Mouse (Mus musculus): ENCODE data around the gene Ngfr. TPM values are rescaled to one million over a fixed set of nuclear protein-coding genes. Genes with fewer than 3 reads are reported as not detected.

Gene Ngfr
- 53.2 and 66.9 TPM in 2 replicates for total RNA-seq (2014; rRNA removed)
- polyA plus RNA-seq (2015; fragmentation: Nextera tagmentation; extraction: Ambion mirVana), result 25.4 and 31.0 TPM in 2 replicates

DNA sequence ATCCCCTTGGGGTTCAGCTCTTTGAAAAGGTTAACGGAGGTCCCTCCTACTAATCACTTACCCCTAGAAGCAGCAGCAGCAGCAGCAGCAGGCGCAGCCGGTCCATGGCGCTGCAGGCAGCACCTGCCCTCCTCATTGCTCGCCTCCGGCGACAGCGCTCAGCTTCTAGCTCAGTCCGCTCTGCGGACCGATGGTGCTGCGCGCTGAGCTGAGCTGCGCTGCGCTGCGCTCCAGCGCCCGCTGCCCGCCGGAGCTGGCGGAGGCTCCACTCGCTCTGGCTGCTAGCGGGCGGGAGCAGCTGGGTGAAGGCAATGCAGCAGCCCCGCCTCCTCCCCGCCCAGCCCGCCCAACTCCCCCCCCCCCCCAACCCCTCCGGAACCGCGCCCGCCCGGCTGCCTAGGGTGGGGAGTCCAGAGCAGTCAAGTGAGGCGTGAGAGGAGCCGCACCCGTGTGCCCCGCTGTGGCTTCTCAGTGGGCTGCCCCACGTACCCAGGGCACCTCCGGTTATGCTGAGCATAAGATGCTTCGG lies at the start of gene Ngfr:
Gene Ngfr, minus strand, starts transcription at position 313 of the 529 bp plus-strand sequence.
- H3K4me2 ChIP-seq (ENCODE audit: low read depth, low read length), result peak within 1 kb of the TSS; percentile 84
- no peaks in the 10 kb centered on the region for H3K9me3 ChIP-seq (ENCODE audit: low read length)
- TF ChIP-seq CTCF (IDR thresholded peaks at IDR 0.05; ENCODE audit: low read depth), result no peak
- peaks cover 10% of the 10 kb centered on the region; the same call in 1 of the 2 replicates for H3K27me3 ChIP-seq (ENCODE audit: insufficient read depth, low read length)
- peak; percentile 61 for ATAC-seq
- peak; percentile 82 for DNase-seq (ENCODE audit: low spot score)
- under 1% methylated on average over 30 of the region's 39 CpGs for WGBS
- peak within 1 kb of the TSS; percentile 51 for H3K4me3 ChIP-seq (ENCODE audit: low read length)
- peak within 1 kb of the TSS; percentile 51 for H3K9ac ChIP-seq (replicated peaks; ENCODE audit: low read length)
- H3K4me1 ChIP-seq (ENCODE audit: insufficient read depth, low read length), result peaks cover 8% of the 10 kb centered on the region
- no peaks in the 10 kb centered on the region for H3K36me3 ChIP-seq (ENCODE audit: insufficient read depth, low read length)
- peak within 1 kb of the TSS; percentile 54 for H3K27ac ChIP-seq

DNA sequence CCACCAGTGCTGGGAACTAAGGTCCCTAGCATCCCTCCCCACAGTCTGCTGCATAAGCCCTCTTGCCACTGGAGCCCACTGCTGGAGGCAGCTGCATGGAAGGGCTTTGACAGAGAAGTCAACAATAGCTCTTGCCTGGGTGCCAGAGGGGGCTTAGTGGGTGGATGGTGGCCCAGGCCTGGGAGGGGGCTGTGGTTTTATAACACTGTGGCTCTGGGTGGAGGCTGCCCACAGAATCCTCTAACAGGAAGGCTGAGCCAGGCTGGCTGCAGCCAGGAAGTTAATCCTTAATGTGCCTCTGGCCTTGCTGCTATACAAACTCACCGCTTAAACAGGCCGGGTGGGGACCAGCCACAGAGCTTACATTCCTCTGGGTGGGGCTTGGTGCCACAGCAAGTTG lies 47.5 kb upstream of the Ngfr start:
- no peak for ATAC-seq
- no peak for TF ChIP-seq CTCF (IDR thresholded peaks at IDR 0.05; ENCODE audit: low read depth)
- Histone ChIP-seq H3K9ac (replicated peaks; ENCODE audit: low read length) (no peak overlapping the region), H3K27me3 (ENCODE audit: insufficient read depth, low read length) (no peaks in the 10 kb centered on the region), H3K4me1 (ENCODE audit: insufficient read depth, low read length) (no peaks in the 10 kb centered on the region), H3K27ac (no peak overlapping the region), H3K9me3 (ENCODE audit: low read length) (0 out of 2 replicates have a peak, but pooled peaks cover 2% of the 10 kb centered on the region), H3K4me3 (ENCODE audit: low read length) (no peak overlapping the region), H3K36me3 (ENCODE audit: insufficient read depth, low read length) (no peaks in the 10 kb centered on the region), H3K4me2 (ENCODE audit: low read depth, low read length) (no peak overlapping the region)
- DNase-seq (ENCODE audit: low spot score), result no peak
- 27% methylated on average over 2 of the region's 2 CpGs for WGBS

DNA sequence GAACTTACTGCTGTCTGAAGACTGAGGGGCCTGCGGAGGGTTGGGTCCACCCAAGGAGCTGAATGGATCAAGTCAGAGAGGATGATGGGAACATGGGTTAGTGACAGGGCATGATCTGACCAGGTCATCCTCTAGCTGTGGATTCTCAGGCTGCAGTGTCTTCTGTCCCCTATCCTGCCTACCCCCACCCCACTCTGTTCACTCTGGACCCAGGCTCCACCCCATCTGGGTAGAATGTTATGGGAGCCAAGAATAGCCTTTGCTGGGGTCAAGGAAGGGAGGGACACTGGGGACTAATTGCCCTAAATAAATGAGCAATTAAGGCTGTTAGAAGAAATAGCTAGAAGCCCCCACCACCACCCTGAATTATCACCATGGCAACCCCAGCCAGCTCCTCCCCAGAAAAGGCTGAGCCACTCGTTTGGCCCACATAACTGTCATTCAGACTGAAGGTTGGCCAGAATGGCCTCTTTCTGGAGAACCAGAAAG lies 46.0 kb upstream of the Ngfr start:
- DNase-seq (ENCODE audit: low spot score), result no peak

DNA sequence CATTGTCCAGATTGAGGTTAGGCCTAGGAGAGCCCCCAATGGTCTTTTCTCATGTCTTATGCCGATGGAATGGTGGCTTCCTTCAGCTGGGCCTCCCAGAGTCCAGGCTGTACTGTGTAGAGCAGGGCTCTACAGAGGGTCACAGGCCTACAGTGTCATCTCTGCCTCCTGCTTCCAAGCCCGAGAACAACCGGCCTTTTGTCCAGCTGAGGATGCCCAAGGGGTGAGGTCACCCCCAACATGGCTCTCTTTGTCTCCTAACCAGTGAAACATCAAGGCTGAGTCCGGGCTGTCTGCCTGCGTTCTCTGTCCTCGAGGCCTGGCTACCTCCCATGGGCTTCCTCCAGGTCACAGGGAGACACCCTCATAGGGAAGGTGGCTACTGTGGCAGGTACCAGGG lies 44.9 kb upstream of the Ngfr start:
- DNase-seq (ENCODE audit: low spot score) (no peak), ATAC-seq (peak; percentile 55; the same call in 1 of the 2 replicates)
- H3K4me2 ChIP-seq (ENCODE audit: low read depth, low read length), result no peak overlapping the region
- no peaks in the 10 kb centered on the region for H3K9me3 ChIP-seq (ENCODE audit: low read length)
- no peaks in the 10 kb centered on the region for H3K27me3 ChIP-seq (ENCODE audit: insufficient read depth, low read length)
- H3K27ac ChIP-seq, result no peak overlapping the region
- no peak overlapping the region for H3K4me3 ChIP-seq (ENCODE audit: low read length)
- no peaks in the 10 kb centered on the region for H3K36me3 ChIP-seq (ENCODE audit: insufficient read depth, low read length)
- TF ChIP-seq CTCF (IDR thresholded peaks at IDR 0.05; ENCODE audit: low read depth), result no peak
- 41% methylated on average over 6 of the region's 6 CpGs for WGBS
- no peak overlapping the region for H3K9ac ChIP-seq (replicated peaks; ENCODE audit: low read length)
- no peaks in the 10 kb centered on the region for H3K4me1 ChIP-seq (ENCODE audit: insufficient read depth, low read length)

More for the DNA sequence above, 46.0 kb upstream of the Ngfr start:
- 58% methylated on average over 2 of the region's 2 CpGs for WGBS
- no peaks in the 10 kb centered on the region for H3K27me3 ChIP-seq (ENCODE audit: insufficient read depth, low read length)
- H3K4me1 ChIP-seq (ENCODE audit: insufficient read depth, low read length), result no peaks in the 10 kb centered on the region
- H3K4me2 ChIP-seq (ENCODE audit: low read depth, low read length), result no peak overlapping the region
- no peak for ATAC-seq
- H3K9me3 ChIP-seq (ENCODE audit: low read length), result 0 out of 2 replicates have a peak, but pooled peaks cover 2% of the 10 kb centered on the region
- H3K27ac ChIP-seq, result no peak overlapping the region
- H3K4me3 ChIP-seq (ENCODE audit: low read length), result no peak overlapping the region
- no peaks in the 10 kb centered on the region for H3K36me3 ChIP-seq (ENCODE audit: insufficient read depth, low read length)
- H3K9ac ChIP-seq (replicated peaks; ENCODE audit: low read length), result no peak overlapping the region
- no peak for TF ChIP-seq CTCF (IDR thresholded peaks at IDR 0.05; ENCODE audit: low read depth)

DNA sequence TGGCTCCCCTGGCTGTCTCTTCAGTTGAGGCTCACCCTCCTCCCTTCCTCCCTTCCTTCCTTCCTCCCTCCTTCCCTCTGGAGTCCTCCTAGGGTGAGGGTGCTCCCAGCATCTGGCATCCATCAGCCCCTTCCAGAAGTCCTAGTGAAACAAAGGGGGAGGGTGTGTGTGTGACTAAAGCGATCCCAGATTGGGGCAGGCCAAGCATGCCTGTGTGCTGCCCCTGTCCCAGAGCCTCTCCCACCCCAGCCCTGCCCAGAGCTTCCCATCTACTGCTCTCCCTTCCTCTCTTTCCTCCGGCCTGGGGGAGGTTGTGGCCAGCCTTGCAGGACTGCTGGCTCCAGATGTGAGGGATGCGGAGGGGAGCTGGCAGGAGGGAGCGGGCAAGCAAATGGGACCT lies 43.8 kb upstream of the Ngfr start:
- ATAC-seq, result no peak
- no peak for DNase-seq (ENCODE audit: low spot score)
- H3K4me3 ChIP-seq (ENCODE audit: low read length), result no peak overlapping the region

DNA sequence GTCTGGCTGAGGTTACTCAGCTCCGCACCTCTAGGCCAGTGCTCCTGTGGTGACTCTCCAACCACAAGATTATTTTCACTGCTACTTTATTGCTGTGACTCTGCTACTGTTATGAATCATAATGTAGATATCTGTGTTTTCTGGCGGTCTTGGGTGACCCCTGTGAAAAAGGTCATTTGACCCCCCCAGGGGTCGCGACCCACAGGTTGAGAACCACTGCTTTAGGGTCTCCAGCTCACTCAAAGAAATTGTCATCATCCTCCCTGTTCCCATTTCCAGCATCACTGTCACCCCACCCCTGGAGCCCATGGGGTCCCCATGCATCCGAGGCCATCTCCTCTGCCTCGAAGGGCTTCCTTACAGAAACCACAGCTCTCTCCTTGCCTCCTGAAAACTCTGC lies 43.0 kb upstream of the Ngfr start:
- ATAC-seq, result no peak
- 88% methylated on average over 6 of the region's 6 CpGs for WGBS
- Histone ChIP-seq H3K4me3 (ENCODE audit: low read length) (no peak overlapping the region), H3K9me3 (ENCODE audit: low read length) (no peaks in the 10 kb centered on the region), H3K36me3 (ENCODE audit: insufficient read depth, low read length) (no peaks in the 10 kb centered on the region), H3K27me3 (ENCODE audit: insufficient read depth, low read length) (no peaks in the 10 kb centered on the region), H3K27ac (no peak overlapping the region), H3K4me1 (ENCODE audit: insufficient read depth, low read length) (no peaks in the 10 kb centered on the region), H3K4me2 (ENCODE audit: low read depth, low read length) (no peak overlapping the region), H3K9ac (replicated peaks; ENCODE audit: low read length) (no peak overlapping the region)
- no peak for TF ChIP-seq CTCF (IDR thresholded peaks at IDR 0.05; ENCODE audit: low read depth)
- no peak for DNase-seq (ENCODE audit: low spot score)

More for the DNA sequence above, 43.8 kb upstream of the Ngfr start:
- Histone ChIP-seq H3K9ac (replicated peaks; ENCODE audit: low read length) (no peak overlapping the region), H3K27ac (no peak overlapping the region), H3K4me2 (ENCODE audit: low read depth, low read length) (no peak overlapping the region), H3K4me1 (ENCODE audit: insufficient read depth, low read length) (no peaks in the 10 kb centered on the region), H3K27me3 (ENCODE audit: insufficient read depth, low read length) (no peaks in the 10 kb centered on the region), H3K9me3 (ENCODE audit: low read length) (no peaks in the 10 kb centered on the region), H3K36me3 (ENCODE audit: insufficient read depth, low read length) (no peaks in the 10 kb centered on the region)
- TF ChIP-seq CTCF (IDR thresholded peaks at IDR 0.05; ENCODE audit: low read depth), result no peak
- 84% methylated on average over 4 of the region's 4 CpGs for WGBS

DNA sequence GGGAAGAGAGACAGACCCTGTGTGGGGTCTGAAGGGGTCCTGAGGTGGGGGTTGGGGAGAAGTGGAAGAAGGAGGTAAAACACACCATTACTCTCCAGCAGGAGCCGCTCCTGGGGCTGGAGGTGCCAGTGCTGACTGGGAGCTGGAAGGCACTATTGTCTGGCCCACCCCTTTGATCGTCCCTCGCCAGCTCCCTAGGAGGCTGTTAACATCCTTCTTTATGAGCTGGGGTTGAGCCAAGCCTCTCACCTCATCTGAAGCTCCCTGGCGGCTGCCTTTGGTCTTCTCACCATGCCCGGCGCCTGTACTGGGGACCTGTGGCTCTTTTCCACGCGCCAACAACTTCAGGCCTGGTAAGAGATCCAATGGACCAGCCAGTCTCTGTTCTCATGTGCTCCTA lies 34.9 kb upstream of the Ngfr start:
- Histone ChIP-seq H3K9ac (replicated peaks; ENCODE audit: low read length) (no peak overlapping the region), H3K27ac (no peak overlapping the region), H3K4me2 (ENCODE audit: low read depth, low read length) (no peak overlapping the region), H3K4me1 (ENCODE audit: insufficient read depth, low read length) (peaks cover 5% of the 10 kb centered on the region; the same call in 1 of the 2 replicates), H3K4me3 (ENCODE audit: low read length) (no peak overlapping the region), H3K9me3 (ENCODE audit: low read length) (no peaks in the 10 kb centered on the region), H3K36me3 (ENCODE audit: insufficient read depth, low read length) (no peaks in the 10 kb centered on the region), H3K27me3 (ENCODE audit: insufficient read depth, low read length) (no peaks in the 10 kb centered on the region)
- ATAC-seq (no peak), DNase-seq (ENCODE audit: low spot score) (no peak)
- 22% methylated on average over 8 of the region's 8 CpGs for WGBS
- TF ChIP-seq CTCF (IDR thresholded peaks at IDR 0.05; ENCODE audit: low read depth), result no peak

All from hindbrain, postnatal 0 days (tissue).